Mouse (Mus musculus): ENCODE measurements around the gene Nrxn1.

GRCm38 (mm10) chr17:90934929-90935328 lies 157.9 kb downstream of the Nrxn1 start:
- no peak for TF ChIP-seq CTCF (IDR thresholded peaks at IDR 0.05; ENCODE audit: low read depth)
- TF ChIP-seq EP300 (optimal IDR thresholded peaks at IDR 0.05) = no peak
